Mouse (Mus musculus) effector memory CD4-positive, alpha-beta T cell, adult 5 months (primary cell): ENCODE measurements around the gene H2al1m. TPM values are rescaled to one million over a fixed set of nuclear protein-coding genes. Genes with fewer than 3 reads are reported as not detected.

ENCODE experiments used
- polyA plus RNA-seq: library from polyadenylated mRNA; unstranded; fragments of 100-300 nt; shearing (Covaris generic); gene quantifications from one replicate; pipeline ENCODE4 v1.2.1, GENCODE M21; 2017

H2al1m gene
- 2.2 TPM for polyA plus RNA-seq

GRCm38 (mm10) chrX:9283464-9283863 is at the start of gene H2al1m:
Gene H2al1m, plus strand, starts transcription at chrX:9283764.

GRCm38 (mm10) chrX:9256766-9257165 is 26.8 kb upstream of the H2al1m start, which contains the start of gene Gm14862:
Gene Gm14862, minus strand, starts transcription at chrX:9256899.

GRCm38 (mm10) chrX:9272460-9273361 is 10.9 kb upstream of the H2al1m start, which contains the start of gene Xk:
Gene Xk, plus strand, starts transcription at chrX:9272756.

Other genes starting within 250 kb of the H2al1m start
- not detected for gene Fthl17f, start 220.7 kb upstream of the H2al1m start, polyA plus RNA-seq
- gene 4930402K13Rik, start 179.2 kb upstream of the H2al1m start, polyA plus RNA-seq: not detected
- gene Lancl3, start 83.9 kb upstream of the H2al1m start, polyA plus RNA-seq: 11.9 TPM
- gene Gm14862, start 26.9 kb upstream of the H2al1m start, polyA plus RNA-seq: not detected
- 4.5 TPM for gene Xk, start 11.0 kb upstream of the H2al1m start, polyA plus RNA-seq
- gene H2al1k, start 66.9 kb downstream of the H2al1m start, polyA plus RNA-seq: not detected
- 1.5 TPM for gene Cybb, start 204.0 kb downstream of the H2al1m start, polyA plus RNA-seq